Mouse (Mus musculus) MN1 (cell line): ENCODE data around the gene Ptprd.

ENCODE experiments used
- DNase-seq: peaks from one replicate; pipeline ENCODE4 v3.0.0-alpha.2; 2016; ENCODE audit warnings: low spot score

Ptprd gene

GRCm38 (mm10) chr4:76386978-76387824 lies 1824.6 kb downstream of the Ptprd start:
- DNase-seq: no peak

- DNase-seq: no peak
Observed at GRCm38 (mm10) chr4:76385818-76386217, 1825.9 kb downstream of the Ptprd start.

- DNase-seq: no peak
Observed at GRCm38 (mm10) chr4:76380312-76380917, 1831.3 kb downstream of the Ptprd start.

- no peak for DNase-seq
Observed at GRCm38 (mm10) chr4:76370041-76370880, 1841.5 kb downstream of the Ptprd start.

- no peak for DNase-seq
Observed at GRCm38 (mm10) chr4:76369101-76369500, 1842.7 kb downstream of the Ptprd start.

GRCm38 (mm10) chr4:76368291-76368690 lies 1843.5 kb downstream of the Ptprd start:
- DNase-seq: no peak

- DNase-seq: no peak
Observed at GRCm38 (mm10) chr4:76367285-76367684, 1844.5 kb downstream of the Ptprd start.

GRCm38 (mm10) chr4:76365871-76366270 lies 1845.9 kb downstream of the Ptprd start:
- DNase-seq: no peak

GRCm38 (mm10) chr4:76361546-76361945 lies 1850.2 kb downstream of the Ptprd start:
- DNase-seq: no peak

- DNase-seq: no peak
Observed at GRCm38 (mm10) chr4:76354167-76354566, 1857.6 kb downstream of the Ptprd start.

GRCm38 (mm10) chr4:76352468-76352867 lies 1859.3 kb downstream of the Ptprd start:
- DNase-seq: no peak

- DNase-seq: no peak
Observed at GRCm38 (mm10) chr4:76351201-76351979, 1860.4 kb downstream of the Ptprd start.

GRCm38 (mm10) chr4:76350241-76350962 lies 1861.4 kb downstream of the Ptprd start:
- DNase-seq: no peak

GRCm38 (mm10) chr4:76344059-76344458 lies 1867.7 kb downstream of the Ptprd start:
- no peak for DNase-seq

GRCm38 (mm10) chr4:76337926-76338325 lies 1873.8 kb downstream of the Ptprd start:
- no peak for DNase-seq

GRCm38 (mm10) chr4:76327346-76327745 lies 1884.4 kb downstream of the Ptprd start:
- DNase-seq: no peak

GRCm38 (mm10) chr4:76325646-76326045 lies 1886.1 kb downstream of the Ptprd start:
- DNase-seq: no peak

- DNase-seq: no peak
Observed at GRCm38 (mm10) chr4:76324928-76325327, 1886.8 kb downstream of the Ptprd start.

- DNase-seq: no peak
Observed at GRCm38 (mm10) chr4:76324509-76324908, 1887.3 kb downstream of the Ptprd start.

- no peak for DNase-seq
Observed at GRCm38 (mm10) chr4:76319874-76320273, 1891.9 kb downstream of the Ptprd start.

GRCm38 (mm10) chr4:76315977-76316376 lies 1895.8 kb downstream of the Ptprd start:
- no peak for DNase-seq
